Mouse (Mus musculus) C2C12 (cell line): ENCODE data around the gene Smg9.

Experiments
- CTCF ChIP-seq: IDR thresholded peaks from one replicate; pipeline ENCODE4 v1.5.1; 2011; ENCODE audit not compliant: control insufficient read depth, insufficient read depth, insufficient read length
- FOSL1 ChIP-seq: IDR thresholded peaks from one replicate; pipeline ENCODE4 v1.8.0; 2011; ENCODE audit warnings: mild to moderate bottlenecking, low read length; ENCODE audit not compliant: poor library complexity, insufficient read depth, severe bottlenecking

GRCm38 (mm10) chr7:24377091-24377865, 22.1 kb upstream of the Smg9 start:
- TF ChIP-seq CTCF (no peak), FOSL1 (no peak)
